Mouse (Mus musculus) embryonic facial prominence, embryonic 14.5 days (tissue): ENCODE data around the gene Nup85. TPM values are rescaled to one million over a fixed set of nuclear protein-coding genes. Genes with fewer than 3 reads are reported as not detected.

Source experiments
- ATAC-seq: fragments of 200-750 bp; cut with Nextera tagmentation; 2 replicates; pipeline ENCODE4 v1.8.0; 2017; ENCODE audit warnings: low read depth, moderate number of reproducible peaks, moderate TSS enrichment
- DNase-seq: peaks from one replicate; pipeline ENCODE4 v3.0.0-alpha.2; 2015; ENCODE audit warnings: low spot score
- H3K27ac ChIP-seq: fragments of 300-500 bp; sonication (generic); replicated peaks from 2 replicates; pipeline ENCODE4 v1.5.1; 2014; ENCODE audit warnings: low read depth, mild to moderate bottlenecking, low read length, moderate library complexity
- H3K27me3 ChIP-seq: fragments of 300-500 bp; sonication (generic); replicated peaks from 2 replicates; pipeline ENCODE4 v1.6.1; 2014; ENCODE audit warnings: low read length; ENCODE audit not compliant: control insufficient read depth, insufficient read depth
- H3K36me3 ChIP-seq: fragments of 300-500 bp; sonication (generic); 2 replicates; pipeline ENCODE4 v1.6.1; 2014; ENCODE audit warnings: low read length, mixed read lengths; ENCODE audit not compliant: control insufficient read depth, insufficient read depth
- H3K4me1 ChIP-seq: fragments of 300-500 bp; sonication (generic); 2 replicates; pipeline ENCODE4 v1.6.1; 2014; ENCODE audit warnings: antibody characterized with exemption, low read length; ENCODE audit not compliant: control insufficient read depth, insufficient read depth
- H3K4me2 ChIP-seq: fragments of 300-500 bp; sonication (generic); 2 replicates; pipeline ENCODE4 v1.6.1; 2014; ENCODE audit warnings: low read depth, mild to moderate bottlenecking, low read length, moderate library complexity, mixed read lengths
- H3K4me3 ChIP-seq: fragments of 300-500 bp; sonication (generic); 2 replicates; pipeline ENCODE4 v1.5.1; 2014; ENCODE audit warnings: low read depth, mild to moderate bottlenecking, low read length
- H3K9ac ChIP-seq: fragments of 300-500 bp; sonication (generic); 2 replicates; pipeline ENCODE4 v1.6.1; 2014; ENCODE audit warnings: low read depth, mild to moderate bottlenecking, low read length, moderate library complexity, mixed read lengths
- H3K9me3 ChIP-seq: fragments of 300-500 bp; sonication (generic); 2 replicates; pipeline ENCODE4 v1.6.1; 2016; ENCODE audit warnings: low read length; ENCODE audit not compliant: control insufficient read depth
- WGBS: fragments of 180-500 bp; shearing (Covaris S2); extraction: QIAGEN DNeasy Blood & Tissue Kit; methylation state at CpG from one replicate; pipeline ENCODE4 v1.1.7; 2014; 5-methylcytosine and 5-hydroxymethylcytosine counted together
- polyA plus RNA-seq: library from polyadenylated mRNA; unstranded; fragments of >200 nt; fragmentation: Nextera tagmentation; extraction: Ambion mirVana; gene quantifications from 2 replicates; pipeline ENCODE4 v1.2.1, GENCODE M21; 2014

Nup85 gene
- polyA plus RNA-seq, 1 experiment from 2014 or later: 128 TPM

DNA sequence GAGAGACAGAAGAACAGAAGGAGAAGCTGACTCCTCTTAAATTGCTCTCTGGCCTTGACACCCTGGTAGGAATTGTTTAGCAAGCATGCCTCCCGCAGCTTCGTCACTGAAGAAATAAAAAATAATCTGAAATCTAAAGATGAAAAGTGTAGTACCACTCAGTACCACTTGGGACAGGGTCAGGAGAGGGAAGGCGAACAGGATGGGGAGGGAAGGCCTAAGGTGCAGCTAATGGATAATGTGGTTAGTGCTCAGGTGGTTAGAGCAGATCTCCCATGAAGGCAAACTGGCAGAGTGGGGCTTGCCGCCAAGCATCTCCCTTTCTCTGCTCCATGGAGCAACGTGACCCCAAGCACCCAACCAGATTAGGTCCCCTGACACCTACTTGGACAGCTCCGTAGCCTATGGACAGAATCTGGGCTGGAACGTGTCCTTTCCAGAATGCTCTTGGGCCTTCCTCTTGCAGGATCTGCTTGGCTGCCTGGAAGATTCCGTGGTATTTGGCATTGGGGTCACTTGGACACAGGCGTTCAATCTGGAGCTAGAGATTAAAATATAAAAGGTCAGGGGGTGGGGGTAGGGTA lies 59.3 kb downstream of the Nup85 start:
- WGBS: 72% methylated on average over 9 of the region's 9 CpGs
- DNase-seq: no peak
- no peak overlapping the region for H3K9ac ChIP-seq

GRCm38 (mm10) chr11:115625877-115626276 lies 61.6 kb downstream of the Nup85 start:
- H3K36me3 ChIP-seq: peaks cover 20% of the 10 kb centered on the region

More for the DNA sequence above, 59.3 kb downstream of the Nup85 start:
- Histone ChIP-seq H3K4me2 (no peak overlapping the region), H3K27me3 (no peaks in the 10 kb centered on the region), H3K4me3 (no peak overlapping the region), H3K9me3 (no peaks in the 10 kb centered on the region), H3K27ac (no peak overlapping the region), H3K36me3 (peaks cover 33% of the 10 kb centered on the region), H3K4me1 (peaks cover 6% of the 10 kb centered on the region; the same call in 1 of the 2 replicates)
- no peak for ATAC-seq

GRCm38 (mm10) chr11:115626824-115627616 lies 62.8 kb downstream of the Nup85 start:
- DNase-seq (no peak), ATAC-seq (no peak)
- Histone ChIP-seq H3K4me2 (peak overlapping the region; percentile 81), H3K27ac (no peak overlapping the region), H3K27me3 (no peaks in the 10 kb centered on the region), H3K9me3 (no peaks in the 10 kb centered on the region), H3K4me3 (peak overlapping the region; percentile 71), H3K4me1 (peaks cover 6% of the 10 kb centered on the region; the same call in 1 of the 2 replicates), H3K36me3 (peaks cover 14% of the 10 kb centered on the region), H3K9ac (peak overlapping the region; percentile 71)
- 48% methylated on average over 11 of the region's 11 CpGs for WGBS

More at GRCm38 (mm10) chr11:115625877-115626276, 61.6 kb downstream of the Nup85 start:
- Histone ChIP-seq H3K27me3 (no peaks in the 10 kb centered on the region), H3K27ac (no peak overlapping the region), H3K9me3 (no peaks in the 10 kb centered on the region), H3K4me2 (no peak overlapping the region), H3K4me3 (no peak overlapping the region), H3K9ac (no peak overlapping the region), H3K4me1 (peaks cover 6% of the 10 kb centered on the region; the same call in 1 of the 2 replicates)
- DNase-seq: no peak
- WGBS: 82% methylated on average over 9 of the region's 9 CpGs
- ATAC-seq: no peak

DNA sequence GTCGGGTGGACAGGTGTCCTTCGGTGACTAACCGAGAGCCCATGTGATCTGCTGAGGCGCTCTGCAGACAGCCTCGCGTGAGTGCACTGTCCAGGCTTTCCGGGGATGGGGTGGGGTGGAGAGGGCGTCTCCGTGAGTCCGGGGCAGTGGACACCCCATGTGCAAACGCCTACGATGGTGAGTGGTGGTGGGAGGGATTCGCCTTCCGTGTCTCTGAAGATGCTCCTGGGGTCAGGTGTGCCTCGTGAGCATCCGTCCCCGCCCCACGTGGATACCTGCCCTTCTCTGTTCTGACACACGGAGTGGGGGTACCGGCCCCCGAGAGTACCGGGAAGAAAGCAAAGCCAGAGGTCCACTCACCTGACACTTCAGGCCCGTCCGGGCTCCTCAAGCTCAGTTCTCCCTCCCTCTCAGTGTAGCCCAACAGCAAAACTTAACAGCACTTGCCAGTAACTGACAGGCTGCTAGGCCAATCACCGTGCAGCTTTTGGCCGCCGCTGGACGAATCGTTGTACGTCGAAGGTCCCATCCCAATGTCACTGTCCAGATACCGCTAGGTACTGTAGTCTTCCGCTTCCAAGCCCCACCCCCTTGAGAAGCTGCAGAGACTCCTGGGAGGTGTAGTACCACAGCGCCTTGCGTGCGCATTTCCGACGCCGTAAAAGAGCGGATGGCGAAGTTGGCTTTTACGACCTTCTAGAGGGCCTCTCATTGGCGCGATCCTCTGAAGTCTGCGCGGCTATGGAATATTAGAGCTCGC lies 63.7 kb downstream of the Nup85 start, which contains the start of gene Slc25a19:
Gene Slc25a19, minus strand, starts transcription at position 591 of the 760 bp plus-strand sequence.
- Histone ChIP-seq H3K27ac (peak within 1 kb of the TSS; percentile 29; the same call in 1 of the 2 replicates), H3K27me3 (no peaks in the 10 kb centered on the region), H3K9me3 (no peaks in the 10 kb centered on the region), H3K4me1 (peaks cover 6% of the 10 kb centered on the region; the same call in 1 of the 2 replicates), H3K9ac (peak within 1 kb of the TSS; percentile 71), H3K36me3 (peaks cover 5% of the 10 kb centered on the region; the same call in 1 of the 2 replicates), H3K4me3 (peak within 1 kb of the TSS; percentile 71), H3K4me2 (peak within 1 kb of the TSS; percentile 81)
- DNase-seq (peak; percentile 100), ATAC-seq (peak; percentile 100)
- 0% methylated on average over 46 of the region's 47 CpGs for WGBS

GRCm38 (mm10) chr11:115628465-115629101 lies 64.3 kb downstream of the Nup85 start:
- H3K4me2 ChIP-seq: peak overlapping the region; percentile 55
- H3K36me3 ChIP-seq: no peaks in the 10 kb centered on the region
- peak; percentile 7; the same call in 1 of the 2 replicates for ATAC-seq
- no peaks in the 10 kb centered on the region for H3K27me3 ChIP-seq
- peak overlapping the region; percentile 52; the same call in 1 of the 2 replicates for H3K9ac ChIP-seq
- H3K4me1 ChIP-seq: peaks cover 6% of the 10 kb centered on the region; the same call in 1 of the 2 replicates
- H3K27ac ChIP-seq: peak overlapping the region; percentile 29; the same call in 1 of the 2 replicates
- peak overlapping the region; percentile 71 for H3K4me3 ChIP-seq
- 57% methylated on average over 13 of the region's 13 CpGs for WGBS
- no peak for DNase-seq
- no peaks in the 10 kb centered on the region for H3K9me3 ChIP-seq

DNA sequence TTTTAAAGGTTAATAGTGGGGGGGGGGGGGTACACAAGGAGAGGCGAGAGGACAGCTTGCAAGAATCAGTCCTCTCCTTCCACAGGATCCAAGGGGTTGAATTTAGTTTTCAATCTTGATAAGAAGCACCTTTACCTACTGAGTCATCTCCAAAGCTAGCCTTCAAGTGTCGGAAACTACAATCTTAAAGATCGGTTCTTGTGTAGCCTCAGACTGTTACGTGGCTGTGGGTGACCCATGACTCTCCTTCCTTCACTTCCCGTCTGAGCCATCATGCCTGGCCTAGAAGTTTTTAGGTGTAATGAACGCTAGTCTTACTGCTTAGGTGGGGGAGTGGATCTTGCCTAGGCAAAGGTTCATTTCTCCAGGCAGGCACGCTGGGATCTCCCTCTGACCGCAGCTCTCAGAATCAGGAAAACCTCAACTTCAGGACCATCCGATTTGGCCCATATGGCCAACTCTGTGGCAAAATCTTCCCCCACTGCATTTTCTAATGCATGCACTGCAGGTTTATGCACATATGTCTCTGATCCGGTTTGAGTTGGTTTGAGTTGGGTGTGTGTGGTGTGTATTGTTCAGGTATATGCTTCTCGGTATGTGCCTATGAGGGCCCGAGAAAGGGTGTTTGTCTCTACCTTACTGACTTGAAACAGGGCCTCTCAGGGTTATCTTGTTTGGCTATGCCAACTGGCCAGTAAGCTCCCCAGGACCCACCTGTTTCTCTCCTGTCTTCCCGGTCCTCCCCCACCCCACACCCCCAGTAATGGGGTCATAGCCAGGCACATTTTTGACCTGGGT lies 65.7 kb downstream of the Nup85 start:
- 83% methylated on average over 13 of the region's 13 CpGs for WGBS
- no peak for ATAC-seq
- H3K9me3 ChIP-seq: no peaks in the 10 kb centered on the region

DNA sequence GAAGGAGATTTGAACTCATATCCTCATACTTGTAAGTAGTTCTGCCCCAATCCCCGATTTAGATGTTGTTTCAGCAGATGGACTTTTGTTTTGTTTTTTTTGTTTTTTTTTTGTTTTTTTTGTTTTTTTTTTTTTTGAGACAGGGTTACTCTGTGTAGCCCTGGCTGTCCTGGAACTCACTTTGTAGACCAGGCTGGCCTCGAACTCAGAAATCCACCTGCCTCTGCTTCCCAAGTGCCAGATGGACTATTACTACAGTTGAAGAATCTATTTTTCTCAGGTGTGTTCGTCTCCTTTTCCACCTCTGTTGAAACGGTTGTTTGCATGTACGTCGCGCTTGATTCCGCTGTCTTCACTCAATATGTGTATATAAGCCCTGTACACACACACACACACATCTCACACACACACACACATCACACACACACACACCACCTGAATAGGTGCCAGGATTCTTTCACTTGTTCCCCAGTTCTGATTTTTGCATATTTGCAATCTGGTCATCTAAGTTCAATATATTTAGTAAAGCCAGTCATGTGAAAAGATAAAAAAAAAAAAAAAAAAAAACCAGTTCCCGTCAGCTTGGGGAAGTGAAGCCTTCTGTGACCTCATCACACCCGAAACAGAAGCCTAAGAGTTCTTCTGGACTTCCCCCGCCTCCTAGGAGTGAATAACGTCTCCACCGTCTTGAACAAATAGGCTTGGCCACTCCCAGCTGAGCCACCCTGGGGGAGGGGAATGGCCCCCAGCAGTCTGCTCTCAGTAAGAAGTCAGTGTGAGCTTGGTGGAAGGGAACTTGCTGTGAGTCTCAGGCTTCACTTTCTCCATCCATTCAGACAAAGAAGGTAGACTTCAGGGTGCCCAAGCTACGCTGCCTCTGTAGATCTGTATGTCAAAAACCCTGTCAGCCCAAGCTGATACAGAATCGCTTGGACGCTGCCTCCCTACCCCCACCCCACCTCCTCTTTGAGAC lies 66.6 kb downstream of the Nup85 start:
- Histone ChIP-seq H3K4me1 (peaks cover 6% of the 10 kb centered on the region; the same call in 1 of the 2 replicates), H3K36me3 (no peaks in the 10 kb centered on the region), H3K4me3 (no peak overlapping the region), H3K27me3 (no peaks in the 10 kb centered on the region), H3K9ac (no peak overlapping the region), H3K4me2 (no peak overlapping the region), H3K27ac (no peak overlapping the region), H3K9me3 (no peaks in the 10 kb centered on the region)
- no peak for ATAC-seq
- WGBS: 47% methylated on average over 16 of the region's 16 CpGs
- DNase-seq: peak; percentile 41

More for the DNA sequence above, 65.7 kb downstream of the Nup85 start:
- H3K27ac ChIP-seq: no peak overlapping the region
- no peaks in the 10 kb centered on the region for H3K27me3 ChIP-seq
- no peaks in the 10 kb centered on the region for H3K36me3 ChIP-seq
- H3K4me1 ChIP-seq: peaks cover 6% of the 10 kb centered on the region; the same call in 1 of the 2 replicates
- DNase-seq: no peak
- no peak overlapping the region for H3K9ac ChIP-seq
- no peak overlapping the region for H3K4me2 ChIP-seq
- no peak overlapping the region for H3K4me3 ChIP-seq
